Mouse (Mus musculus): ENCODE measurements at regions not wholly inside any gene's neighbourhood (a gene's known extent, or its start where the extent isn't known, plus 50 kb on each side); places are given as distances from the start of the nearest gene placed in this dataset.

DNA sequence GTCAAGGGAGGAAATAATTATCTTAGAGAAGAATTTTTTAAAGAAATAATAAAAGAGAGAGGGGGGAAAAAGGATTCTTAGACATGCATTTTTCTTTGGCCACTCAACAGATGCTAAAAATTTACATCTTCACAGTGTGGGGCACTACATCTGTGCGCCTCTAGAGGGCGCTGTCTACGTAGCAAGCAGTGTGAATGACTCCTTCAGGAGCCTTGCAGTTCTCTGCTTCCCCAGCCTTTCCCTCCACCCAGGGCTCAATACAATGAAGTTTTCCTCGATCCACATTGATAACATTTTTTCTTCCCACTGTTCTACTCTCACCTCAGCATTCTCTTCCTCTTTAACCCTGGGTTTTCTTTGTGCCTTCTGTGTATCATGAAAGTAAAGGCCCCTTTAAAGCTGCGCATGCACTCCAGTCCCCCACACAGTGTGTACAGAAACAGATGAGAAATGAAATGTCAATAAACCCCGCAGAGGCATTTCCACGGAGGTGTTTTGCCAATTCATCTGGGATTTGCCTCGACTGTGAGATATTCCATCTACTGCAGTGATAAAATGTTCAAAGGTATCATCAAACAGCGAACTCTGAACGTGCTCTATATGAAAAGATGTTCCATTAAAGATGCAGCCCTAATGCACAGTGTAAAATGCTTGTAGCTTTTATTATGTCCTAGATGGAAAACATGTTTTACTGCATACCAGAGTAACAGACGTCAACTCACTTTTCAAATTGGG lies 181.2 kb downstream of the Rdh14 start:
- no peak for DNase-seq (ENCODE audit: low spot score in 2 of 2)

DNA sequence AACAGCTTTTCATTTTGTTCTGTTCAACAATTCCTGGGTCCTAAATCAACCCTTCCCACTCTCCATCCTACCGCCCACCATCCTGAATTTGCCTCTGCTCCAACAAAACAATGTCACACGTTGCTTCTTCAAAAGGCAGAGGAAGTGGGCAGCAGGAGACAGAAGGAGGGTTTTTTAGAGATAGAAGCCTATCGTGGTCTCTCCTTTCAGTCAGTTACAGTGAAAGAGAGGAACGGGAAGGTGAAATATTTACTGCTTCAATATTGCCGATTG lies 181.7 kb downstream of the Rdh14 start:
- DNase-seq (ENCODE audit: low spot score in 2 of 2): no peak

DNA sequence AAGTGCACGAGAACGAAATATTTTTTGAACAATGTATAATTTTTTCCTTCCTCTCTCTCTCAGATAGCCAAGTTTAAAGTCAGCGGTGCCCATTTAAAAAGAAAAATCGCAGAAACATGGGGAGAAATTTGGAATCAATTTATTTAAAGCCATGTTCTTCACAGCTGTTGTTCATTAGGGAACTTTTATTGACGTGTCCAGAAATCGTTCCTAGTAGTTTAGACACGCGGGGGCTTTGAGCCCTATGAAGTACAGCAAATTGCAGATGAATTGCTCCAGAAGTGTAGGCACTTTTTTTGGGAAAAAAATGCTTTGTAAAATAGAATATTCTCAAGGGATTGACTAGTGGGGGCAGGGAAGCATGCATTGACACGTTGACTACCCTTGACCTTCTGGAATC lies 182.8 kb downstream of the Rdh14 start:
- no peak for DNase-seq (ENCODE audit: low spot score in 2 of 2)

DNA sequence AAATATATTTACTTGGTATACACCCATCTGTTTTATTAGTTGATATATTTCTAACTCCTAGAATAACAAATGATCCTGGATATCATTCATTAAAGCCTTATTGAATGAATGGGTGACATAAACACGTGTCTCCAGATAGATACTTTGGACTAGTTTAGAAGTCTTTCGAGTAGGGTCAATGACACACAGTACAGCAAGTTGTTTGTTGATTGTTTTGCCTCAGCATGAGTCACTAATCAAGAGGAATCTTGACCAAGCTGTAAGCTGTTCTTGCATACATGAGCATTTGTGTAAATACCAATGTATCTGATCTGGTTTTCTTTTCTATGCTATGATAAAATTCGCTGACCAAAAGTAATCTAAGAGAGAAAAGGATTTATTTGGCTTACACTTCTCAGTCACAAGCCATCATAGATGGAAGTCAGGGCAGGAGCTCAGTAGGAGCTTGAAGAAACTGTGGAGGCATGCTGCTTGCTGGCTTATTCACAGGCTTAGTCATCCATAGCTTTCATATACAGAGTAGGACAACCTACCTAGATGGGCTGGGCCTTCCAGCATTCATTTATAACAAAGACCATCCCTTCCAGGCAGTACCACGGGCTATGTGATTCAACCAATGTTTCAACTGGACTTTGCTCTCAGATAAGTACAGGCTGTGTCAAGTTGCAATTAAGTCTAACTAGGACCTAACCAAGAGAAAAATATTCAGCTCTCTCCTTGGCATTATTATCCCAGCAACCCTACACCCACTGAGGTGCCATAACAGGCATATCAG lies 192.5 kb downstream of the Rdh14 start:
- no peak for DNase-seq (ENCODE audit: low spot score in 2 of 2)

DNA sequence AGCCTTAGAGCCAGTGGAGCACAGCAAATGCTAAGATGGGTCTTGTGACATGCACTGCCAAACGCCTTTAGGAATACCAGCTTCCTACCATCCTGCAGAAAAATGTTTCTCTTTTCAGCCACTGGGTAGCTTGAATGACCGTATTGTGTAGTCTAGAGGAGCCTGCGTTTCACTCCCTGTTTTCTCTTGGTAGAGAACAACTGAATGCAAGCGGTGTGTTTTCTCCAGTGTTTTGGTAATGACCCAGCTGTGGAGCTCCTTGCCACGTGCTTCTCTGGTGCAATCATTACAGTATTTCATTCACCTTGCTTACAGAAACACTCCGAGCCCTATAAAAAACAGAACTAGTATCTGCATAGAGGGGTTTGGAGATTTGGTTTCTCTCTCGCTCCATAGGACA lies 193.5 kb downstream of the Rdh14 start:
- DNase-seq (ENCODE audit: low spot score in 2 of 2): no peak

DNA sequence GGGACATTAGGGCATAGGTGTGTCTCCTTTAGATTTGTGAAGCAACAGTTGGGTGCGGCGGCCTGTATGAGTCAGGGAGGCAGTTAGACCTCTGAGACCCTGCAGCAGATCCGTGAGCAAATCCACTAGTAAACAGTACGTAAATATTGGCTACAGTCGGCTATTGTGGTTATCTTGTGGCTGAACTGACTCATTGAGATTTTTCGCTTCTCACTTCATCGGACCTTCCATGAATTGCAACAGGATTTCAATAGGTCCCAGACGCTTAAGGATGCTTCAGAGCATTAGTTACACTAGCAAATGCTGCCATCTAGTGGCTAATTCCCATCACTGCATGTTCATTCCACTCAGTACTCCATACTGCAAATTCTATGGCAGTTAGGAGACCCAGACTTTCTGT lies 199.0 kb downstream of the Rdh14 start:
- peak; percentile 28 to 60 for DNase-seq (ENCODE audit: low spot score in 2 of 2)

DNA sequence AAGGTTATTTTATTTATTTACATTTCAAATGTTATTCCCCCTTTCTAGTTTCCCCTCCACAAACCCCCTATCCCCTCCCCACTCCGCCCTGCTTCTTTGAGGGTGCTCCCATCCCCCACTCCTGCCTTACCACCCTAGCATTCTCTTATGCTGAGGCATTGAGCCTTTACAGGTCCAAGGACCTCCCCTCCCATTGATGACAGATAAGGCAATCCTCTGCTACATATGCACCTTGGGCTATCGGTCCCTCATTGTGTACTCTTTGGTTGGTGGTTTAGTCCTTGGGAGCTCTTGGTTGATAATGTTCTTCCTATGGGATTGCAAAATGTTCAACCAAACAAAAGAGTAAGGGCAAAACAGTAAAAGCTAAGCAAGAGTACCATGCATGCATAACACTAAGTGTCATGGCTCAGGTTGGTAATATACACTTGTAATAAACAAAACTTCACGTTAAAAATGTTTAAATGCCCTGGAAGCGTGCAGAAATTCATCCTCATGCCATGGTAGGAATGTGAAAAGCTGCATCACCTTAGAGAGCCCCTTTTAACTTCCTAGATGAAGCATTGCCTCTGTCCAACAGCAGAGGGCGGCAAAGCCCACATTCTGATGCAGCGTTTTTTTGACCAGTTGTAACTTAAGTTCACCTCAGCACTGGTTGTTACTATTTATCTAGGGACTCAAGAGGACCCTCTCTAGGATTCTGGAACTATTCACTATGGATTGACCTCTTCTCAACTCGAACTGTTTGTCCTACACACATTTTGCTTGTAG lies 207.6 kb downstream of the Rdh14 start:
- peak in 1 of 2 experiments; percentile 41 for DNase-seq (ENCODE audit: low spot score in 2 of 2)

DNA sequence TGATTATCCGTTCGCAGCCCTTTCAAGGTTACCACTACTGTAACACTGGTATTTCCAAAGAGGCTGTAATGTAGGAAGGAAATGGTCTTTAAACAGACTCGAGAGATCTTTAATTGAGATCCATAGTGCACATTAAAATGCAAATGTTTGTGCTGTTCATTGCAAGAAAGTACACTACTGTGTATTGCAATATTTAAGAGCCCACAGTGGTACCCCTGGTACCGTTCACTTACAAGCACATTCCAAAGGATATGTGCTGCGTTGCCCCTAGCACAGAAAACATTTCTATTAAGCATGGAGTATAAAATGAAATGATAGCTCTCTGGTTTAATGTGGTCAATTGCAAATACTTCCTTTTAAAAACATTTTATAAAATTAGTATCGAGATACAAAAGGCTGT lies 209.5 kb downstream of the Rdh14 start:
- DNase-seq (ENCODE audit: low spot score in 2 of 2): no peak

DNA sequence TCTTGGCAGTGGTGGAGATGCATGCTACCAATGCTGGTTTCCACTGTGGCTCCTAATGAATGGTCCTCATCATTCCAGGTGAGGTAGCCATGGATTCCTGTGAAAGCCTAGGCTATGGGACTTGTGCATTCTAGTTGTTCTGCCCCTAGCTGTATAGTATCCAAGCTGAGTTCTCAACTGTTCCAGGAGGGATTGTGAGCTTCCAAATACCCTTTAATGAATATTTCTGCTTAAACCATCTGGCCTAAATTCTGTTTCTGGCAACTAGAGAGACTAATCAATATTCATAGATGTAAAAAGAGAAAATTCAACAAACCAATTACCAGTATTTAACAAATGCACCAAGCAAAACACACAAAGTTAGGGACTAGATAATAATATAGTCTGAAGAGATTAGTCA lies 227.7 kb downstream of the Rdh14 start:
- DNase-seq (ENCODE audit: low spot score in 2 of 2): no peak

DNA sequence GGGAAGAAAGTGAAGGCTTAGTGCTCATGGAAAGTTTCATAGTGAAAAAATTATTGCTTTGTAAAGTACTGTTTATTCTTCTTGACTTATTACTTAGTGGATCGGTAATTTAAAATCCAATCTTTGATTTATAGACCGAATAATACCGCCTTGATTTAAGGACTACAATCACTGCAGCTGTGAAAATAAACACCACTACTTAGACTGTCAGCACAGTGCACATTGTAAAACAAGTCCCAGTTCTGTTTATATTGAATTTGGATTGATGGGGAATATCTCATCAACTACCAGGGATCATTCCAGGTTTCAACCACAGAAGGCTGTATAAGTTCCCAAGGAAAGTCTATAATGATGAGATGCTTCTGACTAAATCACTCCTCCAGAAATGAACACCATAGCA lies 230.0 kb downstream of the Rdh14 start:
- DNase-seq (ENCODE audit: low spot score in 2 of 2): no peak

DNA sequence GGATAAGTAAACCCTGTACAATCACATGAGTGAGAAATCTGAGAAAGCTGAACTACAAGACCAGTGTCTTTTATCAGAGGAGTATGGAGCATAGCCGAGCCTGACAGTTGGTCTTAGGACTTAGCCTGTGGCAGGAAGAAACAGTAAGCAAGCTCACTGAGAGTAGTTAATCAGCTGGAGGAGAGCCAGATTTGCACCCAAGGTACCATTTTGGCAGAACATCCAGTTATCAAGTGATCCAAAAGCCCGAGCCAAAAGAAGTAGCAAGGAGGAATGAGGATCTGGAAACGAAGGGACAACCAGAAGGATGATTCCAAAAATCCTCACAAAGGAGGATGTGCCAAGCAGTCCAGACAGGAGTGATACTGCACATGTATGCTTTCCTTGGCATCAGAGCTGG lies 248.0 kb downstream of the Rdh14 start:
- no peak for DNase-seq (ENCODE audit: low spot score in 2 of 2)

DNA sequence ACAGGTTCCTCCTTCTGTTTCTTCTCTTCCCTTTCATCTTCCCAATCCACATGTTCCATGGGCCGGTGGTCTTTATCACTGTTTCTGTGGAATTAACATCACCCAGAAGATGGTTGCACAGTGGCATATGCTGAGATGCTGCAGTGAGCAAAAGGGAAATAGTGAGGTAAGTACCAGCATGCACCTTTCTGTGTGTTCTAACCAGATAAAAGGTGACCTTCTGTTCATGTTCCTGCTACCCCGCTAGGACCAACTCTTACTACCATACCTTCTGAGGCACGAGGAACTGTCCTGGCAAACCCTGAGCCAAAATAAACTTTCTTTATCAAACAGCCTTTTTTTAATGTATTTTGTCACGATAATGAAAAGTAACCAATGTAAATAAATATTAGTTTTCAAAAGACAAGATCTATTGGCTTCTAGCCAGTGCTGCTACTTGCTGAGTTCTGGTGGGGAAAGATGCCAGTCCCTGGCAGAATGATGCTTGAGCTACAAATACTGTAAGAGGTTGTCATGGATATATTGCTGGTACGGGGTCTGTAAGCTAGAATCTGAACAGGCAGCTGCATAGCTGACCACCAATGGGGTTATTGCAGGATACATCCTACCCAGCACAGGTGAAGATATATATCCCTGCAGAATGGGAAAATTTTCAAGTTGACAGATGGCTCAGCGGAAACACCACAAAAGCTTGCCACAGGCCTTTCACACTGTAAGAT lies 264.1 kb downstream of the Rdh14 start:
- DNase-seq (ENCODE audit: low spot score in 2 of 2): no peak

DNA sequence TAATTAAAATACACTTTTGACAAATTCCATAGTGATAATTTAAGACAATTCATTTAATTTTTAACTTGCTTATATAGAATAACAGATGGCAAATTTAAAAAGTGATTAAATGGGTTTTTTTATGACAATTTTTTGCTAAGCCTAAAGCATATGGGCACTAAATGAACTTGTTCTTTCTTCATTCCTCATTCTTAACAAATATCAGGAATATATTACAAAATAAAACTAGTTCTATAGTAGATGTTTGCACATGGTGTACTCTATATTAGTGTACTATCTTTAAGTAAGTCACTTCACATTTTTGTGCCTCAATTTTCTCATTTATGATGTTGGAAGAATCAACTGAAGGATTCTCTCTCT lies 264.6 kb downstream of the Rdh14 start:
- DNase-seq (ENCODE audit: low spot score in 2 of 2): no peak

DNA sequence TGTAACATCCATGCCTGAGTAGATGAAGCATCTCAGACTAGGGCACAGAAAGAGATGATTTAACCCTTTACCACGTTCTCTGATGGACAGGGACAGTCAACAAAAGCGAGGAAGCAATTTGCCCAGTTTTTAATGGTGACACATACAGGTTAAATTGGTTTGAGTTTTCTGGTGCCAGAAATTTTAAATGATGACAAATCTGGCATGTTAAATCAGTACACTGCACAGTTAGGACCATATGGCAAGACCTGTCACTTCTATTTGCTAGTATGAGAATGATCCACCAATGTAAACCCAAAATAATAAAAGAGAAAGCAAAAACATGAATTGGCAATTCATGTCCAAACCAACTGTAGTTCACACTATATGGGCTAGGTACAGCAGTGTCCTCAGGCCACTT lies 268.3 kb downstream of the Rdh14 start:
- no peak for DNase-seq (ENCODE audit: low spot score in 2 of 2)

DNA sequence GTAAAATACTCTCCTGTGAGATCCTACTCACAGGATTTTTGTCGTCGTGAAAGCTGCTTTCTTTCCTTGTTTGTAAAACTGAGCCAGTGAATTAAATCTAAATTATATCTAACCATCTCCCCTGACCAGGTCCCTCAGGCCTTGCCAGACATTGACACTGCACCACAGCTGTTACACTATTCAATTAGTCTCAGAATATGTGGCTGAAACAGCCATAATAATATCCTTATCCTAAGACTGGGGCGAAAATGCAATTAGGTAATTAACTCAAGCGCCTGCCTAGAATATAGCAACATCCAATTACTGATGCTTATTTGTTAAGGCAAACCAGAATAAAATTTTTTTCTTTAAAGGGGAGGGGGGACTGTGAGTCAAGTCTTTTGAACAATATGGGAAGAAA lies 296.2 kb downstream of the Rdh14 start:
- no peak for DNase-seq (ENCODE audit: low spot score in 2 of 2)
